Comparison of ENCODE assay signal across 21 mouse cellular contexts in genomic region chr13:30833476-30834149, GRCm38 (mm10).
DNase-seq lines count a peak whose midpoint lies in the region; ATAC-seq and TF ChIP-seq lines count a peak whose summit lies in the region.
"Had no signal": no experiment of that assay in that cellular context is flagged by ENCODE, and none has a peak within 500 bp of the region (broad histone marks: within the 10 kb centered on the region; RNA-seq: fewer than 3 reads in every experiment).

No protein-coding gene starts in this region.

- 3% methylated on average over 6 of the region's 6 CpGs for WGBS in thymus, adult 2 months

- TF ChIP-seq POLR2A in thymus, adult 2 months (IDR thresholded peaks at IDR 0.05; ENCODE audit: control insufficient read depth, extremely low read depth, insufficient read depth, low read length, poor library complexity): no peak

- peaks cover 20% of the 10 kb centered on the region for H3K4me1 ChIP-seq in thymus, adult 2 months (replicated peaks; ENCODE audit: control insufficient read depth, insufficient read depth, low read length)
- H3K4me1 ChIP-seq: midbrain, embryonic 10.5 days; neural tube, embryonic 15.5 days had no signal

- H3K4me3 ChIP-seq in thymus, adult 2 months (ENCODE audit: control insufficient read depth, insufficient read depth, low read length): no peak overlapping the region
- H3K4me3 ChIP-seq: heart, embryonic 12.5 days; hindbrain, embryonic 10.5 days; intestine, embryonic 15.5 days; midbrain, embryonic 10.5 days; neural tube, embryonic 15.5 days had no signal

- H3K27me3 ChIP-seq in thymus, adult 2 months (ENCODE audit: control insufficient read depth, insufficient read depth, low read length): no peaks in the 10 kb centered on the region
- H3K27me3 ChIP-seq: heart, embryonic 12.5 days; intestine, embryonic 15.5 days; liver, embryonic 12.5 days; neural tube, embryonic 15.5 days had no signal

- peak; percentile 55 for ATAC-seq in activated CD4-positive, CD25-positive, alpha-beta regulatory T cell, adult 4 months
- ATAC-seq in megakaryocyte progenitor cell, adult 5-6 weeks (replicated peaks; ENCODE audit: poor library complexity): peak; percentile 54
- ATAC-seq: forebrain, embryonic 14.5 days; intestine, embryonic 15.5 days; liver, embryonic 12.5 days had no signal

- H3K27ac ChIP-seq in thymus, adult 2 months (ENCODE audit: control insufficient read depth, insufficient read depth, low read length): no peak overlapping the region; the same call in 1 of the 2 replicates
- H3K27ac ChIP-seq: hindbrain, embryonic 10.5 days; intestine, embryonic 15.5 days; liver, embryonic 12.5 days; midbrain, embryonic 10.5 days; neural tube, embryonic 15.5 days had no signal

- H3K36me3 ChIP-seq in thymus, adult 2 months (ENCODE audit: control insufficient read depth, insufficient read depth, low read length): no peaks in the 10 kb centered on the region
- H3K36me3 ChIP-seq: heart, embryonic 12.5 days; intestine, embryonic 15.5 days; liver, embryonic 12.5 days had no signal

- DNase-seq in thymus, adult 2 months: peak; percentile 40
- DNase-seq in thymus, adult 18-20 months: no peak
- no peak for DNase-seq in embryo, embryonic 11 days
- no peak for DNase-seq in yolk sac, embryonic 10.5 days (ENCODE audit: low spot score)
- DNase-seq in adrenal gland, postnatal 25 days: no peak
- DNase-seq in adrenal gland, postnatal 4 days (ENCODE audit: low spot score in 2 of 2): no peak
- DNase-seq: adrenal gland, postnatal 10 days; cerebellum, adult 8-10 months; gastrocnemius, postnatal 10 days; kidney, postnatal 10 days; layer of hippocampus, adult 9-11 months; retina, postnatal 1 day had no signal

- TF ChIP-seq CTCF in thymus, adult 2 months (IDR thresholded peaks at IDR 0.05; ENCODE audit: borderline replicate concordance, control insufficient read depth, extremely low read depth, insufficient read depth, low read length, poor library complexity): no peak
